Mouse (Mus musculus): ENCODE data around the gene Slfn5. TPM values are rescaled to one million over a fixed set of nuclear protein-coding genes. Genes with fewer than 3 reads are reported as not detected.

The Slfn5 gene
- polyA plus RNA-seq, 1 experiment from 2014 or later = 10.6 TPM

Small RNA genes lying within 50 kb of the gene (microRNA-seq; reads per million reads assigned to microRNA genes)
- gene Mir7679 (ENCODE audit: borderline number of aligned reads) = not detected

Other genes starting within 250 kb of the Slfn5 start
- 0.51 and 0.76 TPM in 2 replicates for gene Cct6b, start 187.0 kb upstream of the Slfn5 start, polyA plus RNA-seq (2015; fragmentation: Nextera tagmentation; extraction: Ambion mirVana)
- gene Zfp830, start 187.0 kb upstream of the Slfn5 start, polyA plus RNA-seq (2015; fragmentation: Nextera tagmentation; extraction: Ambion mirVana) = 38.1 and 39.5 TPM in 2 replicates
- gene Lig3, start 170.2 kb upstream of the Slfn5 start, polyA plus RNA-seq (2015; fragmentation: Nextera tagmentation; extraction: Ambion mirVana) = 19.8 and 21.5 TPM in 2 replicates
- gene Rffl, start 80.1 kb upstream of the Slfn5 start, polyA plus RNA-seq (2015; fragmentation: Nextera tagmentation; extraction: Ambion mirVana) = 15.8 TPM in 2 replicates
- 19.2 and 22.4 TPM in 2 replicates for gene Rad51d, start 60.7 kb upstream of the Slfn5 start, polyA plus RNA-seq (2015; fragmentation: Nextera tagmentation; extraction: Ambion mirVana)
- gene Fndc8, start 59.2 kb upstream of the Slfn5 start, polyA plus RNA-seq (2015; fragmentation: Nextera tagmentation; extraction: Ambion mirVana) = 0.26 and 0.39 TPM in 2 replicates
- 36.1 and 37.6 TPM in 2 replicates for gene Nle1, start 42.9 kb upstream of the Slfn5 start, polyA plus RNA-seq (2015; fragmentation: Nextera tagmentation; extraction: Ambion mirVana)
- 1.0 and 1.7 TPM in 2 replicates for gene Unc45b, start 40.8 kb upstream of the Slfn5 start, polyA plus RNA-seq (2015; fragmentation: Nextera tagmentation; extraction: Ambion mirVana)
- gene Slfn9, start 40.5 kb downstream of the Slfn5 start, polyA plus RNA-seq (2015; fragmentation: Nextera tagmentation; extraction: Ambion mirVana) = 5.8 and 7.7 TPM in 2 replicates
- gene Slfn8, start 69.5 kb downstream of the Slfn5 start, polyA plus RNA-seq (2015; fragmentation: Nextera tagmentation; extraction: Ambion mirVana) = 5.9 and 7.1 TPM in 2 replicates
- gene Slfn2, start 113.8 kb downstream of the Slfn5 start, polyA plus RNA-seq (2015; fragmentation: Nextera tagmentation; extraction: Ambion mirVana) = 129 and 142 TPM in 2 replicates
- gene Slfn1, start 165.5 kb downstream of the Slfn5 start, polyA plus RNA-seq (2015; fragmentation: Nextera tagmentation; extraction: Ambion mirVana) = 3.0 and 4.1 TPM in 2 replicates
- gene Slfn4, start 223.8 kb downstream of the Slfn5 start, polyA plus RNA-seq (2015; fragmentation: Nextera tagmentation; extraction: Ambion mirVana) = 0.09 and 0.51 TPM in 2 replicates
- 6.1 and 7.3 TPM in 2 replicates for gene Slfn3, start 240.0 kb downstream of the Slfn5 start, polyA plus RNA-seq (2015; fragmentation: Nextera tagmentation; extraction: Ambion mirVana)

Data from thymus, postnatal 0 days (tissue).